Mouse (Mus musculus) heart, embryonic 16.5 days (tissue): ENCODE results near the gene Zdhhc5. TPM values are rescaled to one million over a fixed set of nuclear protein-coding genes. Genes with fewer than 3 reads are reported as not detected.

Source experiments
- ATAC-seq: fragments of 200-750 bp; cut with Nextera tagmentation; replicated peaks from 2 replicates; pipeline ENCODE4 v1.8.0; 2017; ENCODE audit warnings: moderate number of reproducible peaks; ENCODE audit not compliant: insufficient read depth, low FRiP score; ENCODE audit errors: extremely low read depth
- H3K27ac ChIP-seq: fragments of 300-500 bp; sonication (generic); 2 replicates; pipeline ENCODE4 v1.5.1; 2014; ENCODE audit warnings: mild to moderate bottlenecking, low read length, control low read depth, moderate library complexity
- H3K27me3 ChIP-seq: fragments of 300-500 bp; sonication (generic); 2 replicates; pipeline ENCODE4 v1.6.1; 2014; ENCODE audit warnings: low read length, mixed read lengths; ENCODE audit not compliant: control insufficient read depth, insufficient read depth
- H3K36me3 ChIP-seq: fragments of 300-500 bp; sonication (generic); 2 replicates; pipeline ENCODE4 v1.6.1; 2014; ENCODE audit not compliant: control insufficient read depth, insufficient read depth
- H3K4me1 ChIP-seq: fragments of 300-500 bp; sonication (generic); 2 replicates; pipeline ENCODE4 v1.6.1; 2014; ENCODE audit warnings: low read length, mixed read lengths; ENCODE audit not compliant: control insufficient read depth, insufficient read depth
- H3K4me2 ChIP-seq: fragments of 300-500 bp; sonication (generic); 2 replicates; pipeline ENCODE4 v1.6.1; 2014; ENCODE audit warnings: low read depth, mild to moderate bottlenecking, control low read depth, low read length
- H3K4me3 ChIP-seq: fragments of 300-500 bp; sonication (generic); 2 replicates; pipeline ENCODE4 v1.5.1; 2014; ENCODE audit warnings: mild to moderate bottlenecking, control low read depth, low read length
- H3K9ac ChIP-seq: fragments of 300-500 bp; sonication (generic); 2 replicates; pipeline ENCODE4 v1.6.1; 2014; ENCODE audit warnings: low read length, control low read depth
- H3K9me3 ChIP-seq: fragments of 300-500 bp; sonication (generic); replicated peaks from 2 replicates; pipeline ENCODE4 v1.6.1; 2016; ENCODE audit warnings: low read length; ENCODE audit not compliant: control insufficient read depth
- WGBS: fragments of 180-500 bp; shearing (Covaris S2); extraction: QIAGEN DNeasy Blood & Tissue Kit; methylation state at CpG from one replicate; pipeline ENCODE4 v1.1.7; 2014; 5-methylcytosine and 5-hydroxymethylcytosine counted together
- polyA plus RNA-seq: library from polyadenylated mRNA; unstranded; fragments of >200 nt; fragmentation: Nextera tagmentation; extraction: Ambion mirVana; gene quantifications from 2 replicates; pipeline ENCODE4 v1.2.1, GENCODE M21; 2015

Zdhhc5 gene
- polyA plus RNA-seq, 1 experiment from 2014 or later, result 21.7 TPM

- WGBS, result 48% methylated on average over 12 of the region's 12 CpGs
- 0 out of 2 replicates have a peak overlapping the region, but pooled peaks have one; percentile 22 for H3K9ac ChIP-seq
- H3K9me3 ChIP-seq, result no peaks in the 10 kb centered on the region
- peaks cover 12% of the 10 kb centered on the region for H3K4me1 ChIP-seq
- H3K27me3 ChIP-seq, result no peaks in the 10 kb centered on the region
- H3K4me2 ChIP-seq, result no peak overlapping the region
- no peak for ATAC-seq
- H3K36me3 ChIP-seq, result no peaks in the 10 kb centered on the region
- H3K4me3 ChIP-seq, result no peak overlapping the region
- peak overlapping the region; percentile 61 for H3K27ac ChIP-seq
Measured at GRCm38 (mm10) chr2:84666081-84666480, 48.9 kb downstream of the Zdhhc5 start.

DNA sequence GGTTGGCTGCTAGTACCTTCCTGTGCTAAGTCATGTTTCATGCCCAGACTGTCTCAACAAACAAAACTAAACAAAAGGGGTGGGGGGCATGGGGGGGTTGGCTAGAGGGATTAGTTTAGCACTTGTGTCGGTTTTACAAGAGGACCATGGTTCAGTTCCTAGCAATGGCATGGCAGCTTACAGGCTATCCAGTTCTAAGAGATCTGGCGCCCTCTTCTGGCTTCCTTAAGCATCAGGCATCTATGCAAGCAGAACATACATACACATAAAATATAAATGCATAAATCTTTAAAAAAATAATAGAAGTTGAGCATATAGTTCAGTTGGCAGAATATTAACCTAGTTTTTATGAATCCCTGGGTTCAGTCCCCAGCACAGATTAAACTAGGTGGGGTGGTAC, 52.1 kb downstream of the Zdhhc5 start:
- no peak for ATAC-seq
- WGBS, result 32% methylated on average over 2 of the region's 2 CpGs
- Histone ChIP-seq H3K36me3 (no peaks in the 10 kb centered on the region), H3K4me3 (no peak overlapping the region), H3K27ac (no peak overlapping the region), H3K9ac (no peak overlapping the region), H3K4me2 (no peak overlapping the region), H3K9me3 (no peaks in the 10 kb centered on the region), H3K27me3 (no peaks in the 10 kb centered on the region), H3K4me1 (no peaks in the 10 kb centered on the region)

- H3K9me3 ChIP-seq, result no peaks in the 10 kb centered on the region
- H3K4me3 ChIP-seq, result no peak overlapping the region
- no peak; the same call in 1 of the 2 replicates for ATAC-seq
- H3K4me2 ChIP-seq, result no peak overlapping the region
- 58% methylated on average over 3 of the region's 3 CpGs for WGBS
- no peaks in the 10 kb centered on the region for H3K27me3 ChIP-seq
- H3K9ac ChIP-seq, result no peak overlapping the region
- no peak overlapping the region for H3K27ac ChIP-seq
- H3K36me3 ChIP-seq, result no peaks in the 10 kb centered on the region
- H3K4me1 ChIP-seq, result no peaks in the 10 kb centered on the region
Measured at GRCm38 (mm10) chr2:84660253-84660652, 54.7 kb downstream of the Zdhhc5 start.

GRCm38 (mm10) chr2:84658806-84659205, 56.2 kb downstream of the Zdhhc5 start, which contains the start of gene Btbd18:
Btbd18 (plus strand) TSS chr2:84659079.
- H3K27me3 ChIP-seq, result no peaks in the 10 kb centered on the region
- WGBS, result 91% methylated on average over 32 of the region's 32 CpGs
- no peak for ATAC-seq
- H3K9me3 ChIP-seq, result no peaks in the 10 kb centered on the region
- H3K4me2 ChIP-seq, result no peak within 1 kb of the TSS
- no peak within 1 kb of the TSS for H3K27ac ChIP-seq
- H3K4me1 ChIP-seq, result no peaks in the 10 kb centered on the region
- H3K9ac ChIP-seq, result no peak within 1 kb of the TSS
- H3K36me3 ChIP-seq, result no peaks in the 10 kb centered on the region
- no peak within 1 kb of the TSS for H3K4me3 ChIP-seq

- Histone ChIP-seq H3K4me3 (no peak overlapping the region), H3K36me3 (no peaks in the 10 kb centered on the region), H3K9ac (no peak overlapping the region), H3K27me3 (no peaks in the 10 kb centered on the region), H3K9me3 (no peaks in the 10 kb centered on the region), H3K27ac (no peak overlapping the region), H3K4me1 (no peaks in the 10 kb centered on the region; the same call in 1 of the 2 replicates), H3K4me2 (no peak overlapping the region)
- WGBS, result 61% methylated on average over 1 of the region's 1 CpGs
- ATAC-seq, result no peak
Measured at GRCm38 (mm10) chr2:84655864-84656263, 59.1 kb downstream of the Zdhhc5 start.

DNA sequence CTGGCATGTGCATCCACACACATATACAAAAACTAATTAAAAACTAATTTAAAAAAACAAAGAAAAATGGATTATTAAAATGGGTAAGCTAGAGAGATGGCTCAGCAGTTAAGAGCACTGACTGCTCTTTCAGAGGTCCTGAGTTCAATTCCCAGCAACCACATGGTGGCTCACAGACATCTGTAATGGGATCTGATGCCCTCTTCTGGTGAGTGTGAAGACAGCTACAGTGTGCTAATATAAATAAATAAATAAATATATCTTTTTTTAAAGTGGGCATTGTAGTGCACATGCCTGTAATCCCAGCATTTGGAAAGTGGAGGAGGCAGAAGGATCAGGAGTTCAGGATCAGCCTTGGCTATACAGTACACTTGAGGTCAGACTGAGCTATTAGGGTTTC, 61.6 kb downstream of the Zdhhc5 start:
- H3K4me1 ChIP-seq, result no peaks in the 10 kb centered on the region; the same call in 1 of the 2 replicates
- no peaks in the 10 kb centered on the region for H3K9me3 ChIP-seq
- no peak overlapping the region for H3K4me3 ChIP-seq
- no peak for ATAC-seq
- no peaks in the 10 kb centered on the region for H3K36me3 ChIP-seq
- H3K27me3 ChIP-seq, result no peaks in the 10 kb centered on the region
- H3K4me2 ChIP-seq, result no peak overlapping the region
- H3K27ac ChIP-seq, result no peak overlapping the region
- H3K9ac ChIP-seq, result no peak overlapping the region

DNA sequence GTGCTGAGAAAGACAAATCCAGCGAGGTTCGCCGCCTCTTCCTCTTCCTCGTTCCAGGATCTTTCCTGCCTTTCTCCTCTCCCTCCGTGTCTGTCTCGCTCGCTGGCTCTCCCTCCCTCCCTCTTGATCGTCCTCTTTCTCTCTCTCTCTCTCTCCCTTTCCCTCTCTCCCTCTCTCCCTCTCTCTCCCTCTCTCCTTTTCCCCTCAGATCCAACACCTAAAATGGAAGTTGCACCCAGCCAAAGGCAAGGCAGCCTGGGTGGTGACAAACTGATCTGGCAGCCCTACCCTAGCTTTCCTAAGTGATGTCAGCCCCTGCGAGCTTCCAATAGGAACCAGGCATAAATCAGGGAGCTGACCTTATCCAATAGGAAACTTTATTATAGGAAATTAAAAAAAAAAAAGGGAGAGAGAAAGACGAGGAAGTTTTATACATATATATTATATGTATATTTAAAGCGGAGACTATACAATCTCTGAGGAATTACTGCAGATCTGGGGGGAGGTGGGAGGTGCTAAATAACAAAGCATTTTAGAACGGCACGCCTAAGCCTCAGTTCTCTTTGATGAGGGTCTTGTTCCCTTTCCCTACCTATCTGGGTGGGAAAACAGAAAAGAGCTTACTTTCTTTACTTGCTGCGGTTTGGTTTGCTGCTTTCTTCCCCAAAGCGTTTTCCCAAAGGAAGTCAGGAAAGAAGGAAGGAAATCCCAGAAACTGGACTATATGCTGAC, 64.3 kb downstream of the Zdhhc5 start, which contains the start of gene Ctnnd1:
Ctnnd1 (minus strand) TSS at position 302 of the 732 bp plus-strand sequence.
- ATAC-seq, result peak; percentile 97
- under 1% methylated on average over 15 of the region's 15 CpGs for WGBS

DNA sequence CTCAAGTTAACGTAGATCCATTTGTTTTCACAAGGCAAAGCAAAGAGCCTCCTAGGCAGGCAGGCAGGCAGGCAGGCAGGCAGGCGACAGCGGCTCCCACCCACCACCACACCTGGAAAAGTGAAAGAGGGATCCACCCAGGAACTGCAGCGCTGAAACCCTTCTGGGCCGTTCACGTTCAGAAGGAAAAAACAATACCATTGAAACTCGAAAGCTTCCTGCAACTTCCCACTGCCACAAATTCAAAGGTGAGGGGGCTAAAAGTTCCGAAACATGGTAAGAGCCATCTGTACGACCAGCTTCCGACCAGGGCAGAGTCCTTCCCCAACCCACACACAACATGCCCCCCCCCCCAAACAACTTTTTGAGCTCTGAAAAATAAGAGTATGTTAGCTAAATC, 65.3 kb downstream of the Zdhhc5 start:
- Histone ChIP-seq H3K27me3 (no peaks in the 10 kb centered on the region), H3K4me2 (peak overlapping the region; percentile 72), H3K36me3 (no peaks in the 10 kb centered on the region), H3K4me3 (peak overlapping the region; percentile 80), H3K4me1 (peaks cover 18% of the 10 kb centered on the region), H3K9me3 (no peaks in the 10 kb centered on the region), H3K9ac (peak overlapping the region; percentile 91), H3K27ac (peak overlapping the region; percentile 99)
- WGBS, result under 1% methylated on average over 10 of the region's 10 CpGs
- ATAC-seq, result no peak

More for the DNA sequence above, 64.3 kb downstream of the Zdhhc5 start, which contains the start of gene Ctnnd1:
- H3K4me2 ChIP-seq, result peak within 1 kb of the TSS; percentile 85
- no peaks in the 10 kb centered on the region for H3K27me3 ChIP-seq
- peak within 1 kb of the TSS; percentile 91 for H3K9ac ChIP-seq
- H3K9me3 ChIP-seq, result no peaks in the 10 kb centered on the region
- peaks cover 15% of the 10 kb centered on the region for H3K4me1 ChIP-seq
- no peaks in the 10 kb centered on the region for H3K36me3 ChIP-seq
- peak within 1 kb of the TSS; percentile 99 for H3K27ac ChIP-seq
- peak within 1 kb of the TSS; percentile 80 for H3K4me3 ChIP-seq

GRCm38 (mm10) chr2:84648369-84648768, 66.6 kb downstream of the Zdhhc5 start:
- no peak for ATAC-seq
- Histone ChIP-seq H3K4me2 (peak overlapping the region; percentile 72), H3K9me3 (no peaks in the 10 kb centered on the region), H3K27ac (peak overlapping the region; percentile 57), H3K27me3 (no peaks in the 10 kb centered on the region), H3K4me1 (peaks cover 25% of the 10 kb centered on the region), H3K4me3 (peak overlapping the region; percentile 61), H3K36me3 (no peaks in the 10 kb centered on the region), H3K9ac (peak overlapping the region; percentile 91)
- 12% methylated on average over 6 of the region's 6 CpGs for WGBS
